Mouse (Mus musculus) megakaryocyte progenitor cell, adult 5-6 weeks (primary cell): ENCODE measurements around the gene Mthfsl. TPM values are rescaled to one million over a fixed set of nuclear protein-coding genes. Genes with fewer than 3 reads are reported as not detected.
"Not testable (repeated sequence)": the region's sequence is repeated elsewhere in the genome, so short reads cannot be mapped to it uniquely, and the experiment has no call there.

ENCODE experiments used
- ATAC-seq: replicated peaks from 2 replicates; pipeline ENCODE4 v1.8.0; 2016; ENCODE audit warnings: mild to moderate bottlenecking, moderate TSS enrichment, inconsistent platforms; ENCODE audit not compliant: poor library complexity
- total RNA-seq, 2 experiments: library from RNA; stranded (forward) in 1 of 2; stranded (reverse) in 1 of 2; fragments of 157-497, 149-512 nt in 1 of 2; fragments of 200-1000 nt in 1 of 2; gene quantifications; 2 replicates each; pipeline versions ENCODE4 v1.2.3 to v1.2.4; 2015 to 2017

Gene Mthfsl
- 34.1 and 41.1 TPM in 2 replicates for total RNA-seq (2015)
- total RNA-seq (2017): 18.4 and 19.2 TPM in 2 replicates

- ATAC-seq: peak; percentile 62
Observed at GRCm38 (mm10) chr9:88719989-88720537, at the start of gene Mthfsl. Gene Mthfsl, minus strand, starts transcription at chr9:88720296.

- ATAC-seq: not testable (repeated sequence)
Observed at GRCm38 (mm10) chr9:88769470-88769869, 49.4 kb upstream of the Mthfsl start.

DNA sequence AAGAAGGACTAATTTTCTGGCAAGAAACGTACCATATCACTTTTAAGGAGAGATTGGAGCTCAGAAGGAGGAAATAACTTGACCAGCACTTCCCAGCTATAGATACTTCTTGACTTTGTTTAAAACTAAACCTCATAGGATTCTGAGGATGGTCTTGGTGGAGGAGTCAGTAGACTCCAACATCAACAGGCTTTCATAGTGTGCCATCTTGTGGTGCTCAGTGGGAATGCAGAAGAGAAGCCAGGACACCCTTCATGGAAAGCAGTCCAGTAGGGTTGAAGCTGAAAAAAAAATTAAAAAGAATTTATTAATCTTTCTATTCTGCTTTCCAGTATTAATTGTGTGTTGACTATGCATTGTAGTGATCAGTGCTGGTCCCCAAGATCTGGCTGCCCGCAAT lies 26.6 kb upstream of the Mthfsl start:
- ATAC-seq: peak; percentile 95

- 0 out of 2 replicates have a peak, but pooled peaks have one; percentile 20 for ATAC-seq
Observed at GRCm38 (mm10) chr9:88746046-88746445, 25.9 kb upstream of the Mthfsl start.

- peak; percentile 83 for ATAC-seq
Observed at GRCm38 (mm10) chr9:88735289-88735688, 15.2 kb upstream of the Mthfsl start.

- ATAC-seq: peak; percentile 11; the same call in 1 of the 2 replicates
Observed at GRCm38 (mm10) chr9:88733182-88733581, 13.1 kb upstream of the Mthfsl start.

DNA sequence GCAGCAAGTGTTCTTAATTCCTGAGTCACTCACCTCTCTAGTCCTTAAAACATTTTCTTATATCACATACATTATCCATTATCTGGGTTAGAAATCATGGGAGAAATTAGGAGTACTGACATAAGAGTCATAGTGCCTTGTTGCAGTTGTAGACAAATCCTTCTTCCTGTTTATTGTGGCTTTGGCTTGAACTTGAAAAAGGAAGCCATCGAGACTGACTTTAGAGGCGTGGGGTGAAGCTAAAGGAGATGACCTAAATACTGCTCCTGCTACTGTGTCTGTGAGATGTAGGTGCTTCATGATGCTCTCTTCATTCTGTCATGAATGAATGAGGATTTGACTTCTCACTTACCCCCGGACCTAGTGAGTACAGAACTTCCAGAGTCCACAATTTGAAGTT lies 12.2 kb upstream of the Mthfsl start:
- ATAC-seq: peak; percentile 37

DNA sequence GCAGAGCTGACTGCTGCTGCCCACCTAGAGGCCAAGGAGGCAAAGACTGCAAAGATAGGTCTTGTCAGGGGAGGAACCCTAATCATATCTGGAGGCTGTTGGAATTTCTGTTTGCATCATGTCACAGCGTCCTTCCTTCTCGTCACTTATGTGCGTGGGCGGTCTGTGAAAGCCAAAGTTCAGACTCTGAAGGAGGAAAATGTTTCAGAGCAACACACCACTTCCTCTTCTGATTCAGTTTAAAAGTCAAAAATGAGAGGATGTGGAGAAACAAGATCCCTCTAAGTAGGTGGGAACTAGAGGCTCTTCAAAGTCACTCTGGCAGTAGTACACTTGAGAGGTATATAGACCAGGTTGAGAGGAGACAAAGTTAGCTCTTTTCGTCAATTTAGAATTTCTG lies 11.6 kb upstream of the Mthfsl start, which contains the start of gene Bcl2a1d:
Gene Bcl2a1d (minus strand): TSS at position 187 of the 400 bp plus-strand sequence.
- peak; percentile 74 for ATAC-seq

DNA sequence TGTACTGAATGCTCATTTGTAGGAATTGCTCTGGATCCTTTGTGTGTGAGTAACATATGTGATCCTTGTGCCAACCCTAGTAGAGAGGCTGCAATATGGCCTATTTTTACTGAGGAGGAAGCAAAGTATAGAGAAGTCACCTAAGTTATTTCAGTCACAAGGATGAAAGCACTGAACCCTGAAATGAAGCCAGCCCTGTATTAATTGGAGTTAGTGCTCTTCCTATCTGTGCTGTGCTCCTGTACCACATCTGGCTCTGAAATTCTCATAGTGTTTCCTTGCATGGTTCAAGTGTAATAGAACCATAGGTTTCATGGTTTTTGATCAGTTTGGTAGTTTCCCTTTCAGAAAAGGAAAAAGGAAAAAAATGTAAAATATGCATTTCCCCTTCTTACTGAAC lies 8.2 kb upstream of the Mthfsl start:
- not testable (repeated sequence) for ATAC-seq

- ATAC-seq: not testable (repeated sequence)
Observed at GRCm38 (mm10) chr9:88721628-88722027, 1.5 kb upstream of the Mthfsl start.

DNA sequence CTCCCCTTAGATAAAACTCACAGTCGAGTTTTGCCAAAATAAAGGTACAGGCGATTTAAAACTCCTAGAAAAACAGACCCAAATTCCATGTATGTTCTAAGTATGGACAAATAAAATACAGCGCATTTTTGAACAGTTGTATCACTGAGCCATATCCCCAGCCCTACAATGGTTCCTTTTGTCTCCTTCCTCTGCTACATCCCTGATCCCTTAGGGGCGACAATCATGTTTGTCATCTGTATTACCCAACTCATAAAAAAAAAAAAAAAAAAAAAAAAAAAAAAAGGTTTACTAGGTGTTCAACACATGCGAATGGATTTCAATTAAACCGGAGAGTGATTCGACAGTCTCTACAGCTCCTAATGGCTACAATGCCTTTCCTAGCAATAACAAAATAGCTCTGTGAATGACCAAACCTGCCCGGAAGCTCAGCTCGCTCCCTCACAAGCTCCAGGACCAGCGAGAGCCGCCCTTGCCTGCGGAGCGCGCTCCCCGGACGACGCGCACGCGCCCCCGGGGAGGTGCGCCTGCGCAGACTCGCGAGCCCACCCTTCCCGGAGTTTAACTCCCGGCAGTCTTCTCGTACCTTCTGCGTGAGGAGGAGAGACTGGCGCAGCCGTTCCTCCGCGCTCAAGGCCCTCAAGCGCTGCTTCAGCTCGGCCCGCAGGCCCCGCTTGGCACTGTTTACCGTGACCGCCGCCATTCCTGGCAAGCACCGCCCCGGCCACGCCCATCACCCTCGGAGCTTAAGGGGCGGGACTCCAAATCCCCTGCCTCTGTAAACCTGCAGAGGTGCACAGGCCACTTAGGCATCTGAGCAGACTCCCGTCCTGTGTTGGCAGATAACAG lies 799 bp downstream of the Mthfsl start:
- peak; percentile 81 for ATAC-seq

- not testable (repeated sequence) for ATAC-seq
Observed at GRCm38 (mm10) chr9:88718593-88718992, 1.5 kb downstream of the Mthfsl start.

DNA sequence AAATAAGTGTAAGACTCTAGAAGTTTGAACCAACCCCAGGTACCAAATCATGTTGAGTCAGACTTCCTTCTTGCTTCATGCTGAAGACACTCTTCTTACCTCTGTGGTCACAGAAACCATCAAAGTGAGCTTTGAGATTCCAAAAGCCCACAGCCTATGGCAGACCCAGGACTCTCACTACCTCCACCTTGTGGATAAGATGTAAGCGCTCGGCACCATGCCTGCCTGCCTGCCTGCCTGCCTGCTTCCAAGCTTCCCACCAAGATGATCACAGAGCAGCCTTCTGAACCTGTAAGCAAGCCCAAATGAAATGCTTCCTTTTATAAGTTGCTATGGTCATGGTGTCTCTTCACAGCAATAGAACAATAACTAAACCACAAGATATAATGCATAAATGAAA lies 2.0 kb downstream of the Mthfsl start:
- peak; percentile 59 for ATAC-seq

DNA sequence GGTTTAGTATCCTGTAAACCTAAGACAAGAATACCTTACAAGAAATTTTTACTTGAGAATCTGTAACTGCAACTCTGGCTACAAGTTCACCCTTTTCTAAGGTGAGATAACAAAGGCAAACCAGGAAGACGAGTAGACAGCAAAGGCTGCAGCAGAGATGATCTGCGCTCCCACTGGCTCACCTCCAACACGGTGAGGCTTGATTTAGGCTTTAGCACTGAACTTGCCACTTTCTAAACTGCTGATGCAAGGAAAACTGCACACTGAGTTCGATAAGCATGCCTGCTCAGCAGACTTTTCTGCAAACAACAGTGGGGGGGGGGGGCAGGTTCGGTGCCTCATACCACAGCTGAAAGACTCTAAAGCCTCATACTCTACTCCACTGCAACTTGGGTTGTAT lies 5.6 kb downstream of the Mthfsl start:
- ATAC-seq: not testable (repeated sequence)

- not testable (repeated sequence) for ATAC-seq
Observed at GRCm38 (mm10) chr9:88712164-88712749, 7.8 kb downstream of the Mthfsl start.

GRCm38 (mm10) chr9:88710910-88711438 lies 9.1 kb downstream of the Mthfsl start:
- ATAC-seq: not testable (repeated sequence)

DNA sequence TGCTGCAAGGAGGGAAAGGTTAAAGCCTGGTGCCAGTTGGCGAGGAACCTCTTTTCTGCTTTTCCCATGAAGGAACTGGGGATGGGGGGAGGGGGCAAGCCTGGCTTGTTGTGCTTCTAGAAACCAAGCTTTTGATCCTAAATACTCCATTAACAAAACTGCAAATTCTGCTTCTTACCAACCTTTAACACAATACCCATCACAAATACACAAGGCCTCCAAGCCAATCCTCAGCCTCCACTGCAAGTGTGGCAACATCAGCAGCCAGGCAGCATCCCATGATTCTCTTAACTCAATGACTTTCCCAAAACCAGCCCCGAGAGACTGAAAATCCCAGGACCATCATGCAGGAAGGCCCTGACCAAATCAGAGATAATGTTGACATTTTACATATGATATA lies 9.7 kb downstream of the Mthfsl start:
- ATAC-seq: not testable (repeated sequence)

DNA sequence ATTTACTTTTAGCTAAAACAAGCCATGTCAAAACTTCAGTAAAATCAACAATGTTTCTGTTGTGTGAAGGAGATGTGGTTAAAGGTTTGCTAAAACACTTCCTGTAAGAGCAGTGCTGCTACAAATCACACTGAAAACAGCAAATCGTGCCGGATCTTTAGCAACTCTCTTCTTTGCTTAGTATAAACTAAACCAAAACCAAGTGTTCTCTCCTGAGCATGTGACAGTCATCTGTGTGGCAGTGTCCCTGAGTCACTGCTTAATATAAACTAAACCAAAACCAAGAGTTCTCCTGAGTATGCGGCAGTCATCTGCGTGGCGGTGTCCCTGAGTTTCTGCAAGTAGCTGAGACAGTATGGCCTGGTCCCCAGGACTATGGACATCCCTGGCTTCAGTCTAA lies 10.3 kb downstream of the Mthfsl start:
- ATAC-seq: peak; percentile 70

DNA sequence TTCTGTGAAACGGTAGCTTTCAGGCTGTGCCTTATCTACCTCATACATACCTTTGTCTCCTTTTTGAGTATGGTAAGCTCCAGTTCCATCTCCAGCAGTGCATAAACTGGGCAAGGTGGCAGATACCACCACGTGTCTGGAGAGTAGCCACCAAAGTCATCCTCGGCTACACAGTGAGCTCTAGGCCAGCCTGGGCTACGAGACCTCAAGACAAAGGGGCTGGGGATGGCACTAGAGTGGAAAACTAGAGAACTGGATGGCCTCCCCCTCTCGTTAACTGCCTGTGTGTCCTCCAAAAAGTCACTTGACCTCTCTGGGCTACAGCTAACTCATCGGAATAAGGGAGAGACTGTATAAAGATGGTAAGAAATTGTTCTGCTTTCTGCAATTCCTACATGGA lies 10.8 kb downstream of the Mthfsl start:
- no peak for ATAC-seq

GRCm38 (mm10) chr9:88706700-88707099 lies 13.4 kb downstream of the Mthfsl start:
- ATAC-seq: no peak

GRCm38 (mm10) chr9:88705157-88705556 lies 14.9 kb downstream of the Mthfsl start:
- not testable (repeated sequence) for ATAC-seq
